Comparison of ENCODE assay signal across 7 mouse cellular contexts in the genomic region with DNA sequence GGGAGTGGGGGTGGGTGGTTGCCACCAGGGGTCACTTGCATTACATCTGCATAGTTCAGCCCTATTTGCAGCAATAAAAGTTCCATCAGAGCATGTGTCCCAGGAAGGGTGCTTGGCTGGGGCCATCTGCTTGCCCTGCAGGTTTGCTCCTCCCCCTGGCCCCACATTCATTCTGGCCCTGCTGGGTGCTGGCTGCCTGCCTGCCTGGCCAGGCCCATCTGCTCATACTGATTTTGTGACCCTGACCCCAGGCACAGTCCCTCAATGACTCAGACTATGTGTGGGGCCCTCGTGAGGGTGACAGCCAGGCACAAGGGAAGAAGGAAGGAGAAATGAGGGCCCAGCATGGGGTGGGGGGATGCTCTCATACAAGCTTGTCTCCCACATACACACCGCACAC. TPM values are rescaled to one million over a fixed set of nuclear protein-coding genes. Genes with fewer than 3 reads are reported as not detected.
DNase-seq lines count a peak whose midpoint lies in the region; ATAC-seq and TF ChIP-seq lines count a peak whose summit lies in the region.

No protein-coding gene starts in this region.

- H3K27ac ChIP-seq in intestine, embryonic 15.5 days = no peak overlapping the region
- no peak overlapping the region for H3K27ac ChIP-seq in stomach, embryonic 14.5 days (ENCODE audit: low read length)
- no peak overlapping the region for H3K27ac ChIP-seq in left cerebral cortex, adult 2 months

- peak; percentile 68 for ATAC-seq in intestine, embryonic 15.5 days
- ATAC-seq in stomach, embryonic 14.5 days (ENCODE audit: insufficient number of reproducible peaks, insufficient read depth, low FRiP score, low read depth) = peak; percentile 54; the same call in 1 of the 2 replicates

- no peak overlapping the region for H3K9ac ChIP-seq in intestine, embryonic 15.5 days
- no peak overlapping the region for H3K9ac ChIP-seq in stomach, embryonic 14.5 days (replicated peaks; ENCODE audit: low read depth, low read length)

- H3K4me1 ChIP-seq in intestine, embryonic 15.5 days (replicated peaks) = peaks cover 9% of the 10 kb centered on the region
- peaks cover 3% of the 10 kb centered on the region; the same call in 1 of the 2 replicates for H3K4me1 ChIP-seq in stomach, embryonic 14.5 days (ENCODE audit: control insufficient read depth, insufficient read depth, low read length)

- H3K4me2 ChIP-seq in intestine, embryonic 15.5 days (replicated peaks) = no peak overlapping the region
- no peak overlapping the region for H3K4me2 ChIP-seq in stomach, embryonic 14.5 days (replicated peaks; ENCODE audit: low read depth, low read length)

- peak; percentile 36 for DNase-seq in lung, postnatal 10 days
- no peak for DNase-seq in lung, adult 18-20 months
- peak; percentile 88 to 89 for DNase-seq in cerebellum, adult 18-20 months
- no peak for DNase-seq in left cerebral cortex, adult 2 months (ENCODE audit: extremely low spot score in 1 of 2, low spot score in 2 of 2)
- DNase-seq in thymus, adult 18-20 months = no peak

- H3K9me3 ChIP-seq in intestine, embryonic 15.5 days = no peaks in the 10 kb centered on the region
- no peaks in the 10 kb centered on the region for H3K9me3 ChIP-seq in stomach, embryonic 14.5 days (ENCODE audit: control insufficient read depth, low read depth, low read length)

- intact Hi-C loops in left cerebral cortex, adult 2 months (cut with DNase I) = loop anchor here (10.0 kb wide), 1 partner anchor 701 kb away; the partner anchor contains the start of gene Diras2

- WGBS in intestine, embryonic 15.5 days = 47% methylated on average over 2 of the region's 2 CpGs
- 50% methylated on average over 2 of the region's 2 CpGs for WGBS in stomach, embryonic 14.5 days

- H3K4me3 ChIP-seq in intestine, embryonic 15.5 days (replicated peaks) = no peak overlapping the region
- no peak overlapping the region for H3K4me3 ChIP-seq in stomach, embryonic 14.5 days (ENCODE audit: low read depth, low read length)
- no peak overlapping the region for H3K4me3 ChIP-seq in left cerebral cortex, adult 2 months

- TF ChIP-seq CTCF in left cerebral cortex, adult 2 months (IDR thresholded peaks at IDR 0.05) = no peak

- H3K27me3 ChIP-seq in intestine, embryonic 15.5 days (replicated peaks) = no peaks in the 10 kb centered on the region
- H3K27me3 ChIP-seq in stomach, embryonic 14.5 days (ENCODE audit: control insufficient read depth, insufficient read depth, low read length) = no peaks in the 10 kb centered on the region

- H3K36me3 ChIP-seq in intestine, embryonic 15.5 days = no peaks in the 10 kb centered on the region
- H3K36me3 ChIP-seq in stomach, embryonic 14.5 days (ENCODE audit: control insufficient read depth, insufficient read depth, low read length) = no peaks in the 10 kb centered on the region

RNA-seq across cellular contexts. Expression of gene Gadd45g, which starts 12.9 kb away (rescaled TPM):
- 35.4 and 36.3 TPM in 2 replicates for polyA plus RNA-seq in intestine, embryonic 15.5 days (2015; fragmentation: Nextera tagmentation; extraction: Ambion mirVana)
- polyA plus RNA-seq in stomach, embryonic 14.5 days (2014; fragmentation: Nextera tagmentation; extraction: Ambion mirVana) = 22.9 and 26.4 TPM in 2 replicates
- 10 to 100 TPM; 16.7 to 29.3 TPM for total RNA-seq in left cerebral cortex, adult 2 months (2021)

RNA-seq across cellular contexts. Expression of gene Sema4d, which starts 40.1 kb away (rescaled TPM):
- polyA plus RNA-seq in intestine, embryonic 15.5 days (2015; fragmentation: Nextera tagmentation; extraction: Ambion mirVana) = 6.2 and 7.0 TPM in 2 replicates
- polyA plus RNA-seq in stomach, embryonic 14.5 days (2014; fragmentation: Nextera tagmentation; extraction: Ambion mirVana) = 9.0 and 10.2 TPM in 2 replicates
- total RNA-seq in left cerebral cortex, adult 2 months (2021) = 10 to 100 TPM; 69.0 to 83.6 TPM

Comparison
In these comparisons a context has a peak if more than half of its experiments do, and no peak if none do; other contexts are left out.
1. DNase-seq: peak in lung, postnatal 10 days (single experiment) and cerebellum, adult 18-20 months (2 of 2); none in lung, adult 18-20 months (0 of 2), left cerebral cortex, adult 2 months (0 of 2) and thymus, adult 18-20 months (0 of 2).